Mouse (Mus musculus) small intestine, adult 2 months (tissue): ENCODE results near the gene Apoc2.

ENCODE experiments used
- CTCF ChIP-seq: fragments of 200-500 bp; IDR thresholded peaks from 2 replicates; pipeline ENCODE4 v1.5.1; 2012; ENCODE audit warnings: low read depth, mild to moderate bottlenecking, control low read depth, inconsistent platforms, low read length, moderate library complexity, mixed read lengths; ENCODE audit not compliant: insufficient replicate concordance, insufficient read length; ENCODE audit errors: extremely low read depth
- POLR2A ChIP-seq: fragments of 200-500 bp; IDR thresholded peaks from 2 replicates; pipeline ENCODE4 v1.6.1; 2012; ENCODE audit warnings: low read depth, mild to moderate bottlenecking, control low read depth, inconsistent platforms, low read length, moderate library complexity

DNA sequence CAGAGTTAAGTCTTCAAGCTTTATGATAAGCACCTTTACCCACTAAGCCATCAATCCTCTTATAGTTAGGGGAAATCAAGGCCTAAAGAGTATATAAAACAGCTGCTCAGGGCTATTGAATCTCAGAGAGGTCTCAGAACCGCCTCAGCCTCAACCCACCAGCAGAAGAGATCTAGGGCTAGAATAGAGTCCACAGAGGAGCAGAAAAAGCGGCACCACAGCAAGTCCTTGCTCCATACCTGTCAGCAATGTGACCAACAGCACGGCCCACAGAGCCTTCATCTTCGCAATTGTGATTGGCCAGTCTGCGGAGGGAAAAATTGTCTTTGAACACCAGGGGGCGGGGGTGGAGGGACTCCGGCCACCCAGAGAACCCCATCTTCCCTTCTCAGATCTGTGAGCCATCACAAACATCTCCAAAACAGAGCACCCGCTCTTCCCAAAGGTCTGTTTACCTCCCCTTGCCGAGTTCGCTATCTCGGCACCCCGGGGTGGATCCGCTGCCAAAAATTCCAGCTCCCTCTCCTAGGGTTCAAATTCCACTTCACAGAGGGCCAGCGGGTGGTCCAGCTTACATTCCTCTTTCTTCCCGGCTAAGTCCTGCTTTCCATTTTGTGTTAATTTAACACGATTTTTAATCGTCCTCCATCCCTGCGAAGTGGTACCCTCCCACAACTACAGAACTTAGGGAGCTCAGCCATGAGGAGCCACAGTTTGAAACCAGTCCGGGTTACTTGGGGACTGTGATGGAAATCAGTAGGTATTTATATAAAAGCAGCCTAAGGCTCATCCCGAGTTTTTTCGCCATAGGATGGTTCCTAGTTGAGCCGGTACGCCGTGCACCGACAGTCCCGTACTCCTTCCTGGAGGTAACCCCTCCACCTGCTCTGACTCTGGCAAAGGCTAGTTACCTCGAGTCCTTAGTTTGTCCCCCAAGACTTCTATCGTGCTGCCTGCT, 20.5 kb upstream of the Apoc2 start:
- TF ChIP-seq CTCF, result peak; percentile 19; the same call in 1 of the 2 replicates
- no peak for TF ChIP-seq POLR2A
